Mouse (Mus musculus) layer of hippocampus, postnatal 14 days (tissue): Measurements from ENCODE around the gene Fam222b. TPM values are rescaled to one million over a fixed set of nuclear protein-coding genes. Genes with fewer than 3 reads are reported as not detected.
"Not testable (repeated sequence)": the region's sequence is repeated elsewhere in the genome, so short reads cannot be mapped to it uniquely, and the experiment has no call there.

Experiments used
- DNase-seq, 2 experiments: peaks; one replicate each; pipeline ENCODE4 v3.0.0; 2021 to 2022; ENCODE audit warnings: low spot score in 2 of 2, mixed read lengths in 1 of 2
- total RNA-seq, 2 experiments: library from RNA; stranded (reverse); gene quantifications; 2 replicates each; pipeline ENCODE4 v1.2.3; 2021

Fam222b gene
- total RNA-seq, 2 experiments from 2014 or later: 26.7 to 30.7 TPM

DNA sequence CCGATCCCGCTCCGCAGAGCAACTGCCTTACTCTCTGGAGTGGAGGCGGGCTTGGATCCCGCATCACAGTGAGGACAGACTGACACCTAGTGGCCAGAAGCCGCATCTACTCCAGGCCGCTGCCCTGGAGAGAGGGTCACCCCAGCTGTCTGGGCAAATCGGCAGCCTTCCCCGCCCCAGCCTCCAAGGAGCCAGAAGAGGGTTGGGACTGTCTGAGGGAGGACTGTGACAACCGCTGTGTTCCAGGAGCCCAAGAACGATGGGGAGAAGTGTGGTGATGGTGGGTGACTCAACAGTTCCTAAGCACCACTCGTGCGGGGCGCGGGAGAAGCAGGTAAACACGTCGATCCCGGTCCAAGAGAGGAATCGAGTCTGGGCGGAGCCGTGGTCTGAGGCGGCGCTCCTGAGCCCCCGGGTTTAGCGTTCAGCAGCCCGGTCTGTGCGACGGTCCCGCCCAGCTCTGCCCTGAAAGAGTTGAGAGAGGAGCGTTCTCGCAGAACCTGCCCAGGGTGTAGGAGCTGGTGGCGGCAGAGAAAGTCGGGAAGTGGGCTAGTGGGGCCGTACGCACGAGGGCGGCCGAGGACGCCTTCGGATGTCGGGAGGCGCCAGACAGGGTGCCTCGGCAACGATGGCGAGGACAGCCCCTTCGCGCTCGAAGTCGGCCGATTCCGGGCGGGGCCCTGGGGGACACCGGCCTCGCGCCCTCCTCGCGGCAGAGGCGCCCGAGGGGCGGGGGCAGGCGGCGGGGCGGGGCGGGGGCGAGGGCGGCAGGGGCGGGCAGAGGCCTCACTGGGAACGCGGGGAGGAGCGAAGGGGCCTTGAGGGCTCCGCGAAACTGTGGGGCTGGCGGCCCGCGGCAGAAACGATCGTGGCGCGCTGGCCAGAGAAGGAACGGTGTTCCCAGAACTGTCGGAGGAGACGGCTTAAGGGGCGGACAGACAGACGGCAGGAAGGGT is 83.7 kb downstream of the Fam222b start:
- peak; percentile 96 for DNase-seq

DNA sequence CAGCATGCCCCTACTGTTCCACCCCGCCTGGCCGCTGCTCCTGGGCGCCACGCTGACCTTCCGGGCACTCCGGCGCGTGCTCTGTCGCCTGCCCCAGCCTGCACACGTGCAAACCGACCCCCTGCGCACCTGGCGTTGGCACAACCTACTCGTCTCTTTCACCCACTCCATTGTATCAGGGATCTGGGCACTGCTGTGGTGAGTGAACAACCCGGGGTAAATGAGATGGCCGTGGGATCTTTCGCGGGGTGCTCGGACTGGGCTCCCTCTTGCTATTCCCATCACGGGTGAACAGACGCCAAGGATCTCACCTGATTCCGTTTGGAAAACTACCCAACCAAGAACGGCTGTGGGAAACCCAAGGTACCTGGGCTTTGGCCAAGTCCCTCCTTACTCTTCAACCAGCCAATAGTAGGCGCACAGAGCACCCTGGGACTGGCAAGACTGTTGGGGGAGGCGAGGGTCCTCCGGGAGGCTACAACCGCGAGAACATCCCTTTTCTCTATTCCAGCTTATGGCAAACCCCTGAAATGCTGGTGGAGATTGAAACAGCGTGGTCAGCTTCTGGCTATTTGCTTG is 84.5 kb downstream of the Fam222b start:
- peak; percentile 69 to 85 for DNase-seq

DNA sequence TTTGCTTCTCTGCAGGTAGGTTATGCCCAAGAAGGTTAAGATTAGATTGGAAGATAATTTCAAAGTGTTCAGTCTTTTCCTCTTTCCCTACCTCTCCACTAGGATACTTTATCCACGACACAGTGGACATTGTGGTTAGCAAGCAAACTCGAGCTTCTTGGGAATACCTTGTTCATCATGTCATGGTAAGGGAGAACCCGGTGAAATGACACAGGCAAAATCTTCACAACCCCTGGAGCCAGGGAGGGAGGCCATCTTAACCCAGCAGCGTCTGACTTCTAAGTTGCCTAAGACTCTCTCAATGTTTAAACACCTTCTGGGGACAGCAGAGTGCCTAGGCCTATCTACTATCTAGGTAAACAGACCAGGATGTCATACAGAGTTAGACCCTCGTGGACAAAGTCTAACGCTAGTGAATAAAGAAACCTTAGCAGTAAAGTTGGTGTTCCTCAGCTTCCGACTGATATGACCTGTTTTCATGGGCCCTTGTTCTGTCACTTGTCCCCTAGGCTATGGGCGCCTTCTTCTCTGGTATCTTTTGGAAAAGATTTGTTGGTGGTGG is 85.1 kb downstream of the Fam222b start:
- DNase-seq: no peak

DNA sequence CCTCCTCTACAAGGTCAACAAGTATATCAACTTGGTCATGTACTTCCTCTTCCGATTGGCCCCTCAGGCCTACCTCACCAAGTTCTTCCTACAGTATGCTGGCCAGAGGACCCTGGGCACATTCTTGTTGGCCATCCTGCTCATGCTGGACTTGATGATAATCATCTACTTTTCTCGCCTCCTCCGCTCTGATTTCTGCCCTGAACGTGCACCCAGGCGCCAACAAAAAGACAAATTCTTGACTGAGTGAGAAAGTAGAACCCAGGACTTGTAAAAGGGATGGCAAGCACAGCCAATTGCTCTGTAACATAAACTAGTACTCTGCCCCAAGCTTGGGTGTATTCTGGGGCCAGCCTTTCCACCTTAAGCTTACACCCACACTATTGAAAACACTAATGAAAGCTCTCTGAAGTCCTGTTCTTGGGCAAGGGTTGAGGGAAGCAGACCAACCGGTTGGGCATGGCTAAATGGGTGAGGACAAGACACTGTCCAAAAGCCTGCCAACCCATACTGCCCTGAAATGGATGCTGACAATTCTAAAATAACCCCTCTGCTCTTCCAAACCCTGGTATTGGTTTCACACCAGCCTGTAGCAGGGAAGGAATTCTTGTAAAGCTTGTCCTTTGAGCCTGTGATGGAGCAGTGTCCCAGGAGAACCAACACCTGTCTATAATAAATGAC is 85.8 kb downstream of the Fam222b start:
- no peak for DNase-seq

DNA sequence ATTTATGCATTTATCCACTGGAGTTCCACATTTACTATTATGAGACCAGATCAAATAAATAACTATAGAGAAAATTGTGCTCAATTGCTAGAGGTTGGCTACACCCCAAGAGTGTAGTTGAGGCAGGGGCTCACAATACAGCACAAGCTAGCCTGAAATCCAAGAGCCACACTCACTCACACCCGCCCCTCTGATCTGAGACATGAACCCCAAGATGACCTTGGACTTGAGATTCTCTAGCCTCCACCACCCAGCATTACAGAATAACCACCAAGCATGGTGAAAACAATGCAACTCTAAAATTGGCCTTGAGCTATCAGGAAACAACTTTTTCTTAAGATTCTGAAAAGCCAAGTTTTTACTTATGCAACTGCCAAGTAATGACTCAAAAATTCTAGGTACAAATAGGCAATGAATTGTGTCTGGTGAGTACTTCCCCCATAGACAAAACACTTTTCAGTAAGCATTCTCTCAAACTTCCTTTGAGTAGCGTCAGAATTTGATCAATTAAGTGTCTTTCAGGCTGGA is 87.4 kb downstream of the Fam222b start:
- DNase-seq: no peak

DNA sequence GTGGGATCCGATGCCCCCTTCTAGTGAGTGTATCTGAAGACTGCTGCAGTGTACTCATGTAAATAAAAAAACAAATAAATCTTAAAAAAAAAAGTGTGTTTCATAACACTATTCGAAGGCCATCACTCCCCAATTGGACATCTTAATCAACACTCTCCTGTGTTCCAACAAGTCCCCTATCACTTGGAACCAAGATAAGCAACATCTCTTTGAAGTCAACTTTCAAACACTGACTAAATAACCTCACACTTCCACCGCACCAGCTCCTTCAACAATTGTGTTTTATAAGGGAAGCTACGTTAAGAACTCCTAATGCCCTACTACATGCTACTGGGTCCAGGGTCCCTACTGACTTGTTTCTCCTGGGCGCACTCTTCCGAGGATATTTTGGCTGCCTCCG is 88.0 kb downstream of the Fam222b start:
- DNase-seq: no peak

GRCm38 (mm10) chr11:78182961-78183844 is 88.7 kb downstream of the Fam222b start, which contains the start of gene Rpl23a:
TSS of gene Rpl23a (minus strand) at chr11:78183584.
- DNase-seq: peak; percentile 84 to 93

DNA sequence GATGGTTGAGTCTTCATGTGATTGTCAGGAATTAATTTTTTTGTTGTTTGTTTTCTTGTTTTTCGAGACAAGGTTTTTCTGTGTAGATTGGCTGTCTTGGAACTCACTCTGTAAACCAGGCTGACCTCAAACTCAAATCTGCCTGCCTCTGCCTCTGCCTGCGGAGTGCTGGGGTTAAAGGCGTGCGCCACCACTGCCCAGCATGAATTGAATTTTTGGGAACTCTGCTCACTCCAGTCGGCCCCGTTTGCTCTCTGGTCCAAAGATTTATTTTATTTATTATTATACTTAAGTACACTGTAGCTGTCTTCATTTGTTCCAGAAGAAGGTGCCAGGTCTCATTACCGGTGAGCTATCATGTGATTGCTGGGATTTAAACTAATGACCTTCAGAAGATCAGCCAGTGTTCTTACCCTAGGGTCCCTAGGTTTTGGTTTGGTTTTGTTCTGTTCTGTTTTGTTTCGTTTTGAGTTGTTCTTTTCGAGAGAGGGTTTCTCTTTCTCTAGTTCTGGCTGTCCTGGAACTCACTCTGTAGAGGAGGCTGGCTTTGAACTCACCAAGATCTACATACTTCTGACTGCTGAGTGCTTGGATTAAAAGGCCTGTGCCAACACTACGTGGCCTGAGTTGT is 89.5 kb downstream of the Fam222b start:
- DNase-seq: no peak

DNA sequence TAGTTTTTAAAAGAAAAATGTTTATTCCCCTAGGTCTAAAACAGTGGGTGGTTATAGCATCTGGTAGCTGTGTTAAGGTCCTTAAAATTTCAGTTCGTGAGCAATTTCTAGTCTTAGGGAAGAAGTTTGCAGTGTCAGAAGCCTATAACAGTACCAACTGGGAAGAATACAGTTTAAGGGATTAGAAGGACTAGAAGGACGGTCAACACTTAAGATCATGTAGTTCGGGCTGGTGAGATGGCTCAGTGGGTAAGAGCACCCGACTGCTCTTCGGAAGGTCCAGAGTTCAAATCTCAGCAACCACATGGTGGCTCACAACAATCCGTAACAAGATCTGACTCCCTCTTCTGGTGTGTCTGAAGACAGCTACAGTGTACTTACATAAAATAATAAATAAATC is 90.2 kb downstream of the Fam222b start:
- DNase-seq: not testable (repeated sequence)

- DNase-seq: peak; percentile 78 to 85
Measured at GRCm38 (mm10) chr11:78188331-78189233, 94.1 kb downstream of the Fam222b start, which contains the start of gene Rab34. TSS of gene Rab34 (plus strand) at chr11:78188430.

- DNase-seq: peak; percentile 73 to 87
Measured at GRCm38 (mm10) chr11:78189234-78190040, 95.0 kb downstream of the Fam222b start.

DNA sequence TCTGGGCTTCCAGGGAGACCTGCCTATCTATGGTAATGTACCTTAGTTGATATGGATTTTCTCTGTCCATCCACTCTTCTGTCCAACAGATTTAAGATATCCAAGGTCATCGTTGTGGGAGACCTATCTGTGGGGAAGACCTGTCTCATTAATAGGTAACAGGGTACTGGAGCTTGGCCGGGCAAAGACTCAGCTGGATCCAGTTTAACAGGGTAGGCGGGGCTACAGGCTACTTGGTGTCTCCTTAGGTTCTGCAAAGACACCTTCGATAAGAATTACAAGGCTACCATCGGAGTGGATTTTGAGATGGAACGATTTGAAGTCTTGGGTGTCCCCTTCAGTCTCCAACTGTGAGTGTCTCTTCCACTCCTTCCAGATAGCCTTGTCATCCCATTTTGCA is 95.6 kb downstream of the Fam222b start:
- no peak for DNase-seq

DNA sequence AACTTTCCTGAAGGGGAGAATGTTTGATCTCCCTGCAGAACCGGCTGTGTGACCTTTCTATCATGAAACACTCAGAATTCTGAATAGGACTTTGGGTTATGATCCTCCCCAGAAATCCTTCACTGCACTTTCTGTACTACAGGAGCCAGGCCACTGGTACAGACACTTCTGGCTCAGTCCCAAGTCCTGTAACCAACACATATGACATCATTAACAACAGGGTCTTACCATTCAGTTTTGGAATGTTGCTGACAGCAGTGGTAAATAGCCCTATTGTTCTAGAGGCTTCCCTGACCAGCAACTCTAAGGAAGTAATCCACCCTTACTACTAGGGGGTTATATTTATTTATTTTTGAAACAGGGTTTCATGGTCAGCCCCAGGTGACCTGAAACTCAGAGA is 98.7 kb downstream of the Fam222b start, which contains the start of gene Proca1:
Proca1 (plus strand) TSS at position 280 of the 400 bp plus-strand sequence.
- no peak for DNase-seq

GRCm38 (mm10) chr11:78194411-78195100 is 100.1 kb downstream of the Fam222b start:
- peak in 1 of 2 experiments; percentile 50 for DNase-seq

- DNase-seq: no peak
Measured at GRCm38 (mm10) chr11:78195101-78195863, 100.8 kb downstream of the Fam222b start.

DNA sequence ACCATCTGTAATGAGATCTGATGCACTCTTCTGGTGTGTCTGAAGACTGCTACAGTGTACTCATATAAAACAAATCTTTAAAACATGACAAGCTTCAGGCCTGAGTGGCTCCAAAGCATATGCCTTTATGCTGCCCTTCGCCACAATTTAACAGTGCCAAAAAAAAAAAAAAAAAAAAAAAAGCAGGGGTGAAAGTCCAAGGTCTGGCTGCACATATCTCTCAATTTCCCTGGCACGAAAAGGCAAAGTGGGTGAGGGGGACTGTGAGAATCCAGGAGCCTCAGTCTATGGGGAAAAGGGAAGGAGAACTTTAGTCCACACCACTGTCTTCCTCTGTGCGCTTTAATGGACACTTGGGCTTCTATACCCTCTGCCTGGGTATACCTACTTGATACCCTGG is 107.9 kb downstream of the Fam222b start:
- no peak for DNase-seq
